Mouse (Mus musculus): ENCODE data around the gene Mllt6. TPM values are rescaled to one million over a fixed set of nuclear protein-coding genes. Genes with fewer than 3 reads are reported as not detected.
"Not testable (repeated sequence)": the region's sequence is repeated elsewhere in the genome, so short reads cannot be mapped to it uniquely, and the experiment has no call there.

Gene Mllt6
- total RNA-seq, 2 experiments from 2014 or later, result 105 to 110 TPM

DNA sequence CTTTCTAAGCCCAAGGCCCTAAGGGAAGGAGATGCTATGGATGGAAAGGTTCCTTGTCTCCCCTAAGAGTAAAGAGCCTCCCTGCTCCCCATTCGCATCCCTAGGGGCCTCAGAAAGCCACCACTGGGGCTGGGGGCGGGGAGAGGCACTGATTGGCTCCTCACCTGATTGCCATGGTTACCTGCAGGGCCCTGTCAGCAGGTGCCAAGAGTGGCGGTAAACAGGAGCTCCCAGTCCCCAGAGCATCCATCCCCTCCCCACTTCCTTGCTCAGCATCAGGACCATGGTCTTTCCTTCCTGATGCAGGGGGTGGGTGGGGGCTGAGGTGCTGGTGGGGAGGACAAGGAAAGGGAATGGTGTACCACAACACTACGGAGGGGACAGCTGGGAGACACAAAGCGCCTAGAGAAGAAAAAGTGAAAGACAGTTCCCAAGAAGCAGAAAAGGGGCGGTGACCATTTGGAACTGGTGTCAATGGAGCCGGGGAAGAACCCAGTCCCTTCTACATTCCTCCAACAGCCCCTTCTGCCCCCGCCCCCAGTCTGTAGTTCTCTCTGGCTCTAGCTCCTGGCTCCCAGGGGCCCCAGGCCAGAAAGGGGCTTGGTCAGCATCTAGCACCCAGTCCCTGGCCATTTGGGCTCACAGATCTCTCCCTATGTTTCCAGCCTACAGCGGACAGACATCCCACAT is 32.6 kb downstream of the Mllt6 start:
- DNase-seq, result no peak

DNA sequence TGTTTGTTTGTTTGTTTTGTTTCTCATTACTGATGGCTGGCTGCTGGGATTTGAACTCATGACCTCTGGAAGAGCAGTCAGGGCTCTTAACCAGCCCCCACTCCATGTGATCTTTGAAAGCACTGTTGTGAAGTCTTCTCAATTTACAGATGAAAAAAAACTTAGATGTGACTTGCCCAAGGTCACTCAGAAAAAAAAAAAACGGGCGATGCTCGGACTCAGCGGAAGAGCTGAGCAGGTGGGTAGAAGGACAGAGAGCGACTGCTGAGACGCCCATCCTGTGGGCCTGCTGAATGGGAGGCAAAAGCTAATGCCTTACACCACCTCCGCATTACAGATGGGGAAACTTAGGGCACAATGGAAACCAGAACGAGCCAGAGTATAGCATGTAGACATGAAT is 33.5 kb downstream of the Mllt6 start:
- no peak for DNase-seq

DNA sequence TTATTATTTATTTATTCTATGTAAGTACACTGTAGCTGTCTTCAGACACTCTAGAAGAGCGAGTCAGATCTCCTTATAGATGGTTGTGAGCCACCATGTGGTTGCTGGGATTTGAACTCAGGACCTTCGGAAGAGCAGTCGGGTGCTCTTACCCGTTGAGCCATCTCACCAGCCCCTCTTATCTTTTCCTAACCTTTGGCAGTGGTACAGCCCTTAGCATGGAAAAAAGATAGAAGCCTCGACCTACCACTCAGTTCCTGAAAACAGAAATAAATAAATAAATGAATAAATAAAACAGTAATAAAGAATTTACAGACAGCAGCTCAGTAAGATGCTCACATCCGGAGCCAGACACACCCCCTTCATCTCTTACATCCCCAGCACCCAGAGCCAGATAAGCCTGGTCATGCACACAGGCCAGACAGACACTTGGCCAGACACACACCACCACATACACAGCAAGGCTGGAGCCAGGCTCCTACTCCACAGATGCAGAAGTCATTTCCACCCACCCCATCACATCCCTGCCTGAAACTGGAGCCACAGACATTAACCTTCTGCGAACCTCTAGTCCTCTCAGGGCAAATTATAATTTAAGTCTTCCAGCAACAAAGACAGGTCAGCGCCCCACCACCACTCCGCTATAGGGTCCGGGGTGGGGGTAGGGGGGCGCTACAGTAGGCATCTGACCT is 34.1 kb downstream of the Mllt6 start:
- no peak for DNase-seq

DNA sequence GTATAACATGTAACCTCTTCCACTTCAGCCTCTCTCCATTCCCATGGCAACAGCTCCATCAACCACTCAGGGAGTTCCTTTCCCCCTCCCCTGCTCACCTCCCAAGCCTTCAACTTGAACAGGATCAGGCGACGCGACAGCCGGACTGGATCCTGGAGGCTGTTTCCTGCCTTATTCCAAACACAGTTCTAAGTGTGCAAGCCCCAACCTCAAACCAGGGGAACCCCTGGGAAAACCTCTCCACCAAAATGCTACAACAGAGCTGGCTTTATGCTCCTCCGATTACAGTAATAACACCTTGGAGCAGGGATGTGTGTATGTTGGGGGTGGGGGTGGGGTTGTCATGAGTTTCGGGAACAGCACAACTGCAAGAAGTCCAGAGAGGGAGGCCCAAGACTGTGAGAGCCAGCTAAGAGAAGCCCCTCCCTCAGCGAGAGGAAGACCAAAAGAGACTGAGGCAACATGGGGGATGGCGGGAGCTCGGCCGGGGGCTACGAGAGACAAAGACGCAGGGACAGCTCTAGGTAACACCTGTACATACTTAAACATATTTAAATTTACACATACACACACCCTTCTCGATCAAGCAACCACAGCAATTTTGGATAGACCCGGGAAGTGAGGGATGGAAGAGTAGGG is 34.8 kb downstream of the Mllt6 start:
- no peak for DNase-seq

- DNase-seq, result peak in 1 of 2 experiments; percentile 51
Observed at GRCm38 (mm10) chr11:97698741-97699611, 35.8 kb downstream of the Mllt6 start.

- DNase-seq, result peak; percentile 60 to 66
Observed at GRCm38 (mm10) chr11:97699626-97700002, 36.4 kb downstream of the Mllt6 start.

GRCm38 (mm10) chr11:97700003-97700745 is 37.0 kb downstream of the Mllt6 start, which contains the start of gene Pcgf2:
Pcgf2 (minus strand) TSS chr11:97700497.
- peak; percentile 53 to 58 for DNase-seq

- no peak for DNase-seq
Observed at GRCm38 (mm10) chr11:97700746-97701580, 37.7 kb downstream of the Mllt6 start.

DNA sequence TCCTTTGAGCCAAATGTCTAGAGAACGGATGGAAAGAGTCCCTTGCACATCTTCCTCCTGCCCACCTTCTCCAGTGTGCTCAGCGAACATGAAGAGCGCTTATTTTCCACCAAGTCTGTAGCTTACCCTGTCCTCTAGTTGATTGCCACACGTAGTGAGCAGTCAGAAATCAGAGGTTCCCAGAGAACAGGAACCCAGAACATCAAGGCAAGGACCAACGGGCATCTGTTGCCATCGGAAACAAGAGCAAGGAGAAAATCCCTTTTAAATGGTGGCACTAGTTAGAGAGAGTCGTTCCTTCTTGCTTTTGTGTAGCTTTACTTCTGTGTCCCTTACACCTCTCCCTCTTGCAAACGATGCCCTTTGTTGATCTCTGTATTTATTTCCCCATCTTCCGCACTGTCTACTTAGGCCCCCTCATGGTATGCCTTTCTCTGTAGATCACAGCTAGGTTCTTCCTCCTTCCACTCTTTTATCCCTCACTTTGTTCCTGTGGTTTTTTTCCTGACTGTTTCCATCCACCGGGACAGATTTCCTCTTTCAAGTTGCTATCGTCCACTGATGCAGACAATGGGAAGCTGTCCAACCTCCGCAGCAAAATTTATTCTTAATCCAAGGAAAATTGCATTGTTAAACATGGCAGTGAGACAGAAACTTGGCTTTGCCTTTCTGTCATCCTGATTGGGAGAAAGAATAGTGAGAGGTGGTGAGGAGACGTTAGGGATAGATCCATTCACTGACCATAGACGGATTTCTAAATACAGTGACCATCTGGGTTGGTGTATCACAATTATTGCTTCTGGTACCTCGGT is 38.6 kb downstream of the Mllt6 start:
- no peak for DNase-seq

DNA sequence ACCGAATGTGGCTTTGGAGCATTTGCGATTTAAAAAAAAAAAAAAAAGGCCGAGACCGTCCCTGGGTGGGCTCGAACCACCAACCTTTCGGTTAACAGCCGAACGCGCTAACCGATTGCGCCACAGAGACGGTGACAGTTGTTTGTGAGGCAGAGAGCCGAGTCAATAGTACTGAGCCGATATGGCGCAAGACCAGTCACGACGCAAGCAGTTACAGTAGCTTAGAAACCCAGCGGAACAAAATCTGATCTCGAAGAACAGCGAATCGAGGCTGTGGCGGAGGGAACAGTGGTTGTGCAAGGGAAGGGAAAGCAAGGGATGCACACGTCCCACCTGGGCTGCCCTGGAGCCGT is 39.2 kb downstream of the Mllt6 start:
- DNase-seq, result peak; percentile 87 to 91

DNA sequence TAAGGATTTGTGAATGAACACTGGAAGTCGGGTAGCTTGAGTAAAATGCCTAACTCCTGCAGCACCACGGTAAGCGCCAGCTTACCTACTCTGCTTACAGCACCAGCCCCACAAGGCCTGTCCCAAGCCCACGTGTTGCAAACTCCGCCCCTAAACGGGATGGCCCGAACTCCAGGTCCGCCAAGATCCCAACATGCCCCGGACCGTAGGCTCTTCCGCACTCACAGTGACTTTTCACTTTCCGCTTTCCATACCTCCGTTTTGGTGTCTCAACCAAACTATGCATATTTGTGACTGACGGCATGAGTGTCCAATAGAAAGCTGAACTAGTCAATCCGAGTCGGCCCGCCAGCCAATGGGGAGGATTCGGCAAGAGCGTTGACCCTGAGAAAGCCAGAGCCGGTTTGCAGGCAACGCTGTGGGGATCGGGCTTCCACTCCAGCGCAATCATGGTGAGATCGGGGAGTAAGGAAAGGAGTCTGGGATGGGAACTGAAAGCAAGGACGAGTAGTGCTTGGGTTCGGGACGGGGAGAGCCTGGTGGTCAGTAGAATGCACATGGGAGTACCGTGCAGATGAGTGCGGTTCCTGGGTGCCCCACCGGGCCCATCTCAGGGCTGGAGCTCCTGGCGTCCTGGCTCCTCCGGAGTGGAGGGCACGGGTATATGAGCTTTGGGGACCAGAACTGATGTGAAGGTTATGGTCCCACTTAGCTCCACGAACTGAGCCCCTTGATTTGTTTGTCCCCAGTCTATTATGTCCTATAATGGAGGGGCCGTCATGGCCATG is 40.0 kb downstream of the Mllt6 start, which contains the start of gene Psmb3:
Gene Psmb3, plus strand, starts transcription at position 361 of the 788 bp plus-strand sequence.
- DNase-seq, result peak; percentile 97 to 99

DNA sequence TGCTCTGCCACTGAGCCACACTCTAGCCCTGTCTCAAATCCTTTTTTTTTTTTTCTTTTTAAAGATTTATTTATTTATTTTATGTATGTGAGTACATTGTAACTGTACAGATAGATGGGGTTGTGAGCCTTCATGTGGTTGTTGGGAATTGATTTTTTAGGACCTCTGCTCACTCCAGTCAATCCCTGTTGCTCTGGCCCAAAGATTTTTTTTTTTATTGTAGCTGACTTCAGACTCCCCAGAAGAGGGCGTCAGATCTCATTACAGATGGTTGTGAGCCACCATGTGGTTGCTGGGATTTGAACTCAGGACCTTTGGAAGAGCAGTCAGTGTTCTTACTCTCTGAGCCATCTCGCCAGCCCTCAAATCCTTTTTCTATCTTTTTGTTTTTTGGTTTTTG is 46.9 kb downstream of the Mllt6 start:
- not testable (repeated sequence) for DNase-seq

DNA sequence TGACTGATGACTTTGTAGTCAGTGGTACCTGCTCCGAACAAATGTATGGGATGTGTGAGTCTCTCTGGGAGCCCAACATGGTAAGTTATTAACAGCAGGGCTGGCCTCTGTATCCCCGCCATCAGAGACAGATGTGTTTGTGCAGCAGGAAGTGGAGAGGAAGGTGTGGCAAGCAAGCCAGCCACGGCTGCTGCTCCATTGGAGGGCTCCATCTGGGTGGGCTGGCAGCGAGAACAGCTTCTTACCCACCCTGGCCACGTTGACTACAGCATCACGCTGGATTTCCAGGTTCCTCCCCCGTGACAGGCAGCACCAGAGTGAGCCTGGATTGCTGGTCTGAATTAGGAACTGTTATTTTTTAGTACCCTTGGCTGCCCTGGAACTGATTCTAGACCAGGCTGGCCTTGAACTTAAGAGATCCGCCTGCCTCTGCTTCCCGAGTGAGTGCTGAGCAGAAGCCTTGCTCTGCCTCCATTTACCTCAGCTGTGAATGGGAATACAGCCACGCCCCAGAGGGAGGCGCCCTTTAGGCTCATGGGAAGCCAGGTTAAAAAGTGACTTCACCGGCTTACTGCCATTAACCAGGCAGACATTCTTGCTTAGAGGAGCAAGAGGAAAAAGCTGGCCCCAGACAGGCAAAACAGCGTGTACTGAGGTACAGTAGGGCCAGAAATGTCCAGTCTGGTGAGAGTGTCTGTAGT is 48.1 kb downstream of the Mllt6 start:
- DNase-seq, result no peak

DNA sequence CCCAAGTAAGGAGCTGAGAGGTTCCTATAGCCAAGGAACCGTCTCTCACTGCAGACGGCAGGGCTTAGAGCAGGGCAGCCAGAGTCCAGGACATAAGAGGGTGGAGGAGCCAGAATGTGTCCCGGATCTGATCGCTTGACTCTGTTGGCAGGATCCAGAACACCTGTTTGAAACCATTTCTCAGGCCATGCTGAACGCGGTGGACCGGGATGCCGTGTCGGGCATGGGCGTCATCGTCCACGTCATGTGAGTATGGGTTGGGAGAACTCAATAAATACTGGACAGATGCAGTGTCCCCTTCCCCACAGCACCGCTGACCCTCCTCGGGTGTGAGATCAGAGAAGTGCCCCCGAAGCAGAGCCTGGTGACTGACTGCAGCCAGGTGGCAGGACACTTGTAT is 49.1 kb downstream of the Mllt6 start:
- DNase-seq, result no peak

- no peak for DNase-seq
Observed at GRCm38 (mm10) chr11:97713896-97714295, 50.7 kb downstream of the Mllt6 start.

- no peak for DNase-seq
Observed at GRCm38 (mm10) chr11:97714356-97714755, 51.1 kb downstream of the Mllt6 start.

DNA sequence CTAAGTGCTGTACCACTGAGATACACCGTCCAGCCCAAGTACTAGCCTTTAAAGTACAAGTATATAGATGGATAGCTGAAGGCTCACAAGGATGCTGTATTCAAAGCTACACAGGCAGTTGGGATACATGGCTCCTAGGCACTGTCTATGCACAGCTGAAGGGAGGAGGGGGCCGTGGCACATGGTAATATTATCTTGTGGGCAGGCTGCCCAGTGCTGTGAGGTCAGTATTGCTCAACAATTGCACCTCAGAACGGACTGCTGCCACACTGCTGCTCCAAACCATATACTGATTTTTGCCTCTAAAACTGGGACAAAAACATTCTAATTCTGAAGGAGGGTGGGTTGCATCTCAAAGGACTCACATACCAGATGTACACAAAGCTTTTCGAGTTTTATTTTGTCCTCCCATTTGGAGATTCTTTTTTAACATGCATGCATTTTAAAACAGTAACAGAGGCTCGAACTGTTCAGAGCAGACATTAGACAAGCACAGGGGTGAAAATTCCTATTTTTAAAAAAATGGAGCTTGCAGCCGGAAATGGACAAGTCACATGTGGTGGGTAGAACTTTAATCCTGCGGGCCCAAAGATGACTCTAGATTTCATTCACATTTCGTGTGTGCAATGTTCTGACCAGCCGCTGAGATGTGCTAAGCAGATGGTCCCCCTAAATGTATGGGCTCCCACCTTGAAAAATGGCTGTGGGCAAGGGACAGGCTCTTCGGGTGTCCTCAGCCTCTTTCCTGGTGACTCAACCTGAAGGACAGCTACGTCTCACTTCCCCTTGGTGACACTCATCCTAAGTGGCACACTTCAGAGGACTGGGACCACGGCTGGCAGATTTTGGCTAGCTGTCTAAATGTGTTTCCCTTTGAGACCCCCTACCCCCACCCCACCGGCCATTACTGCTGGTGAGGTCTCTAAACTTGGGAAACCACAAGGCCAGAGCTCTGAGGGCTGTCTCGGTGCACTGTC is 51.9 kb downstream of the Mllt6 start:
- DNase-seq, result no peak

All from layer of hippocampus, postnatal 36 days (tissue).